Mouse (Mus musculus): ENCODE measurements around the gene Scn4b. TPM values are rescaled to one million over a fixed set of nuclear protein-coding genes. Genes with fewer than 3 reads are reported as not detected.

Scn4b gene
- polyA plus RNA-seq, 1 experiment, result 1.0 TPM

DNA sequence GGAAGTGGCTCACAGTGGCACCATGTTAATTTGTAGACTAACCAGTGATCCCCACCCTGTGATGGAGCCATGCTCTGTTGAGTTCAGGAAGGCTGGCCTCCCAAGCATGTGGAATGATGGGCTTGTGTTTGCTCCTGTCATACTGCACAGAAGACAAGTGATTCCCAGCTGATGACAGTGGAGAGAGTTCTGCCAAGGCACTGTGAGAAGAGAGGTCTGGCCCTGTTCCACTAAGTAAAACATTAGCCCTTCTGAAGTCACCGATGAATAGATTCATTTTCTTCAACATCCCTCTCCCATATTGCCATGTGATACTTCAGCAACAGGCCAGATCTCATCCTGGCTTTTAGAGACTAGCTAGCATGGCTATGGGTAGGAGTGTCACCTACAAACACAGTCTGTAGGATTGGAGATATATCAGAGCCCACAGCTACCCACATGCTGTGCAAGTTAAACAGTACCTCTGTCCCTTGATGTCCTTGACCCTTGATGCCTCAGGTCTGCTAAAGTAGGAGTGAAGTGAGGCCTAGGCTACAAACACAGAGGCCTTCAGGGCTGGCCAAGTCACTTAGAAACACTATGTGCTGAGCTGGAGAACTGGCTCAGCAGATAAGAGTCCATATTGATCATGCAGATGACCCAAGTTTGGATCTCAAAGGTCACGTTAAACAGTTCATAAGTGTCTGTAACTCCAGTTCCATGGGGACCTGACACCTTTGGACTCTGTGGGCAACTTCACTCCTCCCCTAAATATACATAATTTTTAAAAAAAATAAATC, 32.4 kb upstream of the Scn4b start:
- 80% methylated on average over 2 of the region's 2 CpGs for WGBS
- H3K4me3 ChIP-seq (replicated peaks; ENCODE audit: extremely low read depth, low read depth, low read length), result no peak overlapping the region
- DNase-seq, result no peak

DNA sequence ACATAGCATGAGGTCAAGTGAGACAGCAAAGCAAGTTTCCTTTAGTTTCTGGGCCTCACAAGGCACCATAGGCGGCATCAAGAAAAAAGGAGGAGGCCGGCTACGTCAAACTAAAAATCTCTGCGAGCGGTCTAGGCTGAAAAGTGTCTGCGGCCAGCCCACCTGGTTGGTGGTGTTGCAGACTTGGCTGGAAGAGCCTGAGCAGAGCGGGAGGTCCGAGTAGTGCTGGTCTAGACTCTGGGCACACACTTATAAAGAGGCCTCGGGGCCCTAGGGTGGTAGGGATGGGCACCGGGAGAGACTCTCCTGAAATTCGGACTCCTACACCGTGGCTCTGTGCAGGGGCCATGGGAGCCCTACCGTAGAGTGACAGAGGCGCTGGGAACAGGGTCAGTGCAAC, 22.5 kb upstream of the Scn4b start:
- no peaks in the 10 kb centered on the region for H3K4me1 ChIP-seq (ENCODE audit: control insufficient read depth, insufficient read depth, low read length)
- TF ChIP-seq CTCF (IDR thresholded peaks at IDR 0.05; ENCODE audit: insufficient read depth, low read length) (no peak), POLR2A (IDR thresholded peaks at IDR 0.05; ENCODE audit: borderline replicate concordance, extremely low read depth, low read depth, low read length) (no peak)
- DNase-seq, result no peak
- H3K4me3 ChIP-seq (replicated peaks; ENCODE audit: extremely low read depth, low read depth, low read length), result no peak overlapping the region
- 14% methylated on average over 14 of the region's 14 CpGs for WGBS

More for the DNA sequence above, 32.4 kb upstream of the Scn4b start:
- no peaks in the 10 kb centered on the region for H3K4me1 ChIP-seq (ENCODE audit: control insufficient read depth, insufficient read depth, low read length)
- no peak for TF ChIP-seq POLR2A (IDR thresholded peaks at IDR 0.05; ENCODE audit: borderline replicate concordance, extremely low read depth, low read depth, low read length)
- no peak for TF ChIP-seq CTCF (IDR thresholded peaks at IDR 0.05; ENCODE audit: insufficient read depth, low read length)

DNA sequence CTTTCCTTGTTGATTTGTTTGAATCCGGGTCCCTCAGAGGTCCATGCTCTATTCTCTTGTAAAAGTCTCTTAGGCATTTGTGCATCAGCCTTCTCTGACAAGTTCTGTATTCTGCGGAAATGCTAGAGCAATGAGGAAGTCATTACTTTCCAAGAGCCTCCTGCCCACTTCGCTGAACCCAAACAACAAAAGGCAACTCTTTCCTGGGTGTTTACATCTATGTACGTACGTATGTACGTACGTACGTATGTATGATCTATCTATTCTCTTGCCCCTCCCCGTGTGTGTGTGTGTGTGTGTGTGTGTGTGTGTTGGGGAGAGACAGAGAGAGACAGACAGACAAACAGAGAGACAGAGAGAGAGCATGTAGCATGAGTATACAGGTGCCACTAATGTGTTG, 21.4 kb upstream of the Scn4b start:
- TF ChIP-seq POLR2A (IDR thresholded peaks at IDR 0.05; ENCODE audit: borderline replicate concordance, extremely low read depth, low read depth, low read length) (no peak), CTCF (IDR thresholded peaks at IDR 0.05; ENCODE audit: insufficient read depth, low read length) (no peak)
- 44% methylated on average over 9 of the region's 9 CpGs for WGBS
- DNase-seq, result no peak
- H3K4me1 ChIP-seq (ENCODE audit: control insufficient read depth, insufficient read depth, low read length), result no peaks in the 10 kb centered on the region
- H3K4me3 ChIP-seq (replicated peaks; ENCODE audit: extremely low read depth, low read depth, low read length), result no peak overlapping the region

DNA sequence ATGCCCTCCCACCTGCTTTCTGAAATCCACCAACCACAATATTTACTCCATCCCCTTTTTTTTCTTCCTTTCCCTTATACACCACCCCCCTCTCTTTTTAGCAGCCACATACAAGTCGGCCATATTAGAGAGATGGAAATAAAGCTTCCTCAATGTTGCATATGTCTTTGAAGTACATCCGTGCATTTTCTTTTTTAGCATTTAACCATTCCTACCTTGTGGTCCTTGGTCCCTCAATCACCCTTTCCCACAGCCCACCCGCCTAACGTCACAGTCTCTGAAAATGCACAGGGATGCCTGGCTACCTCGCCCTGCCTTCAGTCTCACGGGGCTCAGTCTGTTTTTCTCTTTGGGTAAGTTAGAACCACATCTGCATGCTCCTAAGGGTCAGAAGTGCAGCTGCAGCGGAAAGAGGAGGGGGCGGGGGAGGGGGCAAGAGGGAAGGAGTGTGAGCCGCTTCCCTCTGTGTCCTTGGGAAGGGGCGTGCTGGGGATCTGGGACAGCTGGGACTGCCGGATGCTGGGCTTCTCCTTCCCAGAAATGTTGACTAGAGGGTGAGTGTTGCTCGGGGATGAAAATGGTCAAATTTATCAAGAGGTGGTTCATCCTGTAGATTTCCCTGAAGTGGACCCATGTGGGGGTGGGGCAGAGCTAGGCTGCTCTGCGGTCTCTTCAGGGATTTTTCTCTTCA, 20.3 kb upstream of the Scn4b start, which contains the start of gene Scn2b:
TSS of gene Scn2b (plus strand) at position 42 of the 691 bp plus-strand sequence.
- no peak within 1 kb of the TSS for H3K4me3 ChIP-seq (replicated peaks; ENCODE audit: extremely low read depth, low read depth, low read length)
- TF ChIP-seq CTCF (IDR thresholded peaks at IDR 0.05; ENCODE audit: insufficient read depth, low read length) (no peak), POLR2A (IDR thresholded peaks at IDR 0.05; ENCODE audit: borderline replicate concordance, extremely low read depth, low read depth, low read length) (no peak)
- H3K4me1 ChIP-seq (ENCODE audit: control insufficient read depth, insufficient read depth, low read length), result no peaks in the 10 kb centered on the region
- no peak for DNase-seq
- WGBS, result 7% methylated on average over 13 of the region's 13 CpGs

DNA sequence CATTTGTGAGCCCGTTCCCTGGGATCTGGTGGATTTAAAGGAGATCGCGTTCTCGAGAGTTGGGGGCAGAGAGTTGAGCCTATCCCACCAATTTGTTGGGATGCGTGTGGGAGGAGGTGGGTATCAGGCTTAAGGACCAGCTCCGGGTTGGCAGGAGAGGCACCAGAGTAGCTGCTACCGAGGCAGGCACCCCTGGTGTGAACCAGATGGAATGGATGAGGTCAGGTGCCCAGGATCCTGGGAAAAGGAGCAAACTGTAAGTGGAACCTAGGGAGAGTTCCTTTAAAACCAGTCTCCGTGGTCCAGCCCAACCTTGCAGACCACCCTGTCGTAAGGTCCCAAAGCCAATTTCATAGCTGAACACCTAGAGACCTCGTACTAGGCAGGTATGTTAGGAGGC, 19.6 kb upstream of the Scn4b start:
- Histone ChIP-seq H3K4me1 (ENCODE audit: control insufficient read depth, insufficient read depth, low read length) (no peaks in the 10 kb centered on the region), H3K4me3 (replicated peaks; ENCODE audit: extremely low read depth, low read depth, low read length) (no peak overlapping the region)
- no peak for DNase-seq
- TF ChIP-seq CTCF (IDR thresholded peaks at IDR 0.05; ENCODE audit: insufficient read depth, low read length) (no peak), POLR2A (IDR thresholded peaks at IDR 0.05; ENCODE audit: borderline replicate concordance, extremely low read depth, low read depth, low read length) (no peak)
- 37% methylated on average over 10 of the region's 10 CpGs for WGBS

DNA sequence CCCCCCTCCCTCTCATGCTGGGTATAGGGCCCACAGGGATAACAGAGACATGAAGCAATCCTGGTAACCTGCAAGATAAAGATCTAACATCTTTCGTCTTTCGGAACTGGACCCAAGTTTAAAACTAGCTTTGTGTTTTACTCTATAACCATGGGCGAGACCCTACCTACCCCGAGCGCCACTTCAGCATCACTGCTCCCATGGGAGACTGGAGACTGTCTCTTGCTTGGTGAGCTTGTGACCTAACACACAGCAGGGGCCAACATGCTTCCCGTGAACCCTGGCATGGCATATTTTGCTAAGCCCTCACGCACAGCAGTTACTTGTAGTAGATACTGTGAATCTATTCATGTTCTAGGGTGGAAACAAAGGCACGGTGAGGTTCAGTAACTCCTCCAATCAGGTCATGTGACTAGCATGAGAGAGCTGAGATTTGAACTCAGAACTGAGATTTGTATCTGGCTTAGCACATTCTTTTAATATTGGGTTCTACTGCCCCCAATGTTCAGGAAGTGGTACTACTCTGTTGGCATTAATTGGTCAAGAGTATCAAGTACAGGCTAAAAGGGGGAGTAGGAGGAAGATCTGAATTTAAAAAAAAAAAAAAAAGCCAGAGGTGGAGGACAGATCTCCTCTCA, 18.8 kb upstream of the Scn4b start:
- no peak for DNase-seq
- WGBS, result 88% methylated on average over 8 of the region's 8 CpGs
- Histone ChIP-seq H3K4me3 (replicated peaks; ENCODE audit: extremely low read depth, low read depth, low read length) (no peak overlapping the region), H3K4me1 (ENCODE audit: control insufficient read depth, insufficient read depth, low read length) (no peaks in the 10 kb centered on the region)
- TF ChIP-seq POLR2A (IDR thresholded peaks at IDR 0.05; ENCODE audit: borderline replicate concordance, extremely low read depth, low read depth, low read length) (no peak), CTCF (IDR thresholded peaks at IDR 0.05; ENCODE audit: insufficient read depth, low read length) (no peak)

DNA sequence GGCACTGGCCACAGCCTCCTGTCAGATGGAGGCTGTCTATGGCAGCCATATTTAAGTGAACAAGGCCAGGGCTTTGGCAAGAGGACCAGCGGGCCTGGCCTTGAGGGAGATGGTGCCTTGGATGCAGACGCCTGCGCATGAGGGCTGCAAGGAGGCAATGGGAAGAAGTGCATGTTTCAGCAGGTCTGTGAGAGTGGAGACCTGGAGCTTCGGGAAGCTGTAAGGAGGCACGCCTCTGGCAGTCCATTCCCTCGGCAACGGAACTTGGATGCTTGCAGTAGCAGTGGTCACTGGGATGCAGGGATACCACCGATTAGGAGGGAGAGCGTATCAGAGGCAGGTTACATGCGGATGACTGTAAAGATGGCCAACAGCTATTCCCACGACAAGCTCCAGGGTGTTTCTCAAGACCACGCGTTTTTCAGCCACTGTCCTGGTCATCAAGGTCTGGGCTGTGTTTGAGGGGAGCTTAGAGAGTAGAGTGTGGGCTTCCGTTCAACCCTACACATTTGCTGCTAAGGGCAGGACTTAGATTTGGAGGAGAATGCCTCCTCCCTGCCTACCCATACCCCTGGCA, 18.2 kb upstream of the Scn4b start:
- DNase-seq, result no peak
- Histone ChIP-seq H3K4me1 (ENCODE audit: control insufficient read depth, insufficient read depth, low read length) (no peaks in the 10 kb centered on the region), H3K4me3 (replicated peaks; ENCODE audit: extremely low read depth, low read depth, low read length) (no peak overlapping the region)
- 87% methylated on average over 14 of the region's 14 CpGs for WGBS
- TF ChIP-seq CTCF (IDR thresholded peaks at IDR 0.05; ENCODE audit: insufficient read depth, low read length) (no peak), POLR2A (IDR thresholded peaks at IDR 0.05; ENCODE audit: borderline replicate concordance, extremely low read depth, low read depth, low read length) (no peak)

DNA sequence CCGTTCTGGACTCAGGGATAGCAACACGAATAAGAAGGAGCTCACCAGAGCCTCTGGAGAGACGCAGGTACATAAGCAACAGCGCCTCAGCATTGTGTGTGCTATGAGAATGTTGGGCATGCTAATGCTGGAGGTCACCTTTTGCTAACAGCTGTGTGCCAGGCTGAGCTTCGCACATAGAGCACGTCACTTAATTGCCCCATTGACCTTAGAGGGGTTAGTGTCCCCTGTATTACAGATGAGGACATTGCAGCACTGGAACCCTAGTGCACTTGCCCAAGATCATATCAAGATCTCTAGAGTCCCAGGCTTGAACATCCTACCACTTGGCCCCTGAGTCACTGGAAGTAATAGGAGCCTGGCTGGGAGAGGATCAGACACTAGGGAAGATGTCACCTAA, 17.6 kb upstream of the Scn4b start:
- TF ChIP-seq POLR2A (IDR thresholded peaks at IDR 0.05; ENCODE audit: borderline replicate concordance, extremely low read depth, low read depth, low read length) (no peak), CTCF (IDR thresholded peaks at IDR 0.05; ENCODE audit: insufficient read depth, low read length) (no peak)
- Histone ChIP-seq H3K4me1 (ENCODE audit: control insufficient read depth, insufficient read depth, low read length) (no peaks in the 10 kb centered on the region), H3K4me3 (replicated peaks; ENCODE audit: extremely low read depth, low read depth, low read length) (no peak overlapping the region)
- no peak for DNase-seq
- 90% methylated on average over 6 of the region's 6 CpGs for WGBS

DNA sequence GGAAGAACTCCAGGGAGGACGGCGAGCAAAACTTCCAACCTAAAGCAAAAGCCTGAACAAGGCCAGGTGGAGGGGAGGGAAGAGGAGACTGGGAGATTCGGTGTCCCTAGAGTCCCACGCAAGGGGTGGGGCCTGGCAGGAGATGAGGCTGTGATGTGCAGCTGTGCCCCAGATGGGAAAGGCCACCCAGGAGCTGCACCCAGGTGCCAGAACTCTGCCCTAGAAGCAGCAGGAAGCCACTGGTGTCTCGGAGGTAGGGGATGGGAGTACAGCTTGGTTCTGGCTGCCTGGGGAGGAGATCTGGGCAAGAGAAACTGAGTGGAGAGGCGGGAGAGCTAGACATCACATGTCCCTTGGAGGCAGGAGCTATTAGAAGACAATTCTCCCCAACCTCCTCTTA, 17.2 kb upstream of the Scn4b start:
- WGBS, result 60% methylated on average over 6 of the region's 6 CpGs
- no peaks in the 10 kb centered on the region for H3K4me1 ChIP-seq (ENCODE audit: control insufficient read depth, insufficient read depth, low read length)
- DNase-seq, result no peak
- no peak overlapping the region for H3K4me3 ChIP-seq (replicated peaks; ENCODE audit: extremely low read depth, low read depth, low read length)
- TF ChIP-seq CTCF (IDR thresholded peaks at IDR 0.05; ENCODE audit: insufficient read depth, low read length) (no peak), POLR2A (IDR thresholded peaks at IDR 0.05; ENCODE audit: borderline replicate concordance, extremely low read depth, low read depth, low read length) (no peak)

All from lung, adult 2 months (tissue).